Mouse (Mus musculus): ENCODE results near the gene Slc15a5.

Gene Slc15a5

GRCm38 (mm10) chr6:138055572-138055971, 24.1 kb downstream of the Slc15a5 start:
- DNase-seq (ENCODE audit: low spot score in 2 of 2), result no peak

- no peak for DNase-seq (ENCODE audit: low spot score in 2 of 2)
Observed at GRCm38 (mm10) chr6:138054956-138055355, 24.8 kb downstream of the Slc15a5 start.

GRCm38 (mm10) chr6:138054166-138054565, 25.6 kb downstream of the Slc15a5 start:
- no peak for DNase-seq (ENCODE audit: low spot score in 2 of 2)

GRCm38 (mm10) chr6:138053686-138054085, 26.0 kb downstream of the Slc15a5 start:
- DNase-seq (ENCODE audit: low spot score in 2 of 2), result no peak

- DNase-seq (ENCODE audit: low spot score in 2 of 2), result no peak
Observed at GRCm38 (mm10) chr6:138045364-138045763, 34.4 kb downstream of the Slc15a5 start.

- DNase-seq (ENCODE audit: low spot score in 2 of 2), result no peak
Observed at GRCm38 (mm10) chr6:138042891-138043290, 36.8 kb downstream of the Slc15a5 start.

- no peak for DNase-seq (ENCODE audit: low spot score in 2 of 2)
Observed at GRCm38 (mm10) chr6:138041865-138042264, 37.9 kb downstream of the Slc15a5 start.

- no peak for DNase-seq (ENCODE audit: low spot score in 2 of 2)
Observed at GRCm38 (mm10) chr6:138037587-138037986, 42.1 kb downstream of the Slc15a5 start.

- no peak for DNase-seq (ENCODE audit: low spot score in 2 of 2)
Observed at GRCm38 (mm10) chr6:138036891-138037290, 42.8 kb downstream of the Slc15a5 start.

- no peak for DNase-seq (ENCODE audit: low spot score in 2 of 2)
Observed at GRCm38 (mm10) chr6:138016898-138017297, 62.8 kb downstream of the Slc15a5 start.

- DNase-seq (ENCODE audit: low spot score in 2 of 2), result peak in 1 of 2 experiments; percentile 6
Observed at GRCm38 (mm10) chr6:138014976-138015674, 64.6 kb downstream of the Slc15a5 start.

GRCm38 (mm10) chr6:138011955-138012354, 67.8 kb downstream of the Slc15a5 start:
- no peak for DNase-seq (ENCODE audit: low spot score in 2 of 2)

- DNase-seq (ENCODE audit: low spot score in 2 of 2), result no peak
Observed at GRCm38 (mm10) chr6:138007705-138008104, 72.0 kb downstream of the Slc15a5 start.

- DNase-seq (ENCODE audit: low spot score in 2 of 2), result no peak
Observed at GRCm38 (mm10) chr6:138006525-138007251, 73.0 kb downstream of the Slc15a5 start.

- DNase-seq (ENCODE audit: low spot score in 2 of 2), result no peak
Observed at GRCm38 (mm10) chr6:137989853-137990252, 89.9 kb downstream of the Slc15a5 start.

GRCm38 (mm10) chr6:137985169-137985568, 94.5 kb downstream of the Slc15a5 start:
- no peak for DNase-seq (ENCODE audit: low spot score in 2 of 2)

- DNase-seq (ENCODE audit: low spot score in 2 of 2), result no peak
Observed at GRCm38 (mm10) chr6:137982195-137982737, 97.5 kb downstream of the Slc15a5 start.

GRCm38 (mm10) chr6:137980905-137981696, 98.6 kb downstream of the Slc15a5 start:
- DNase-seq (ENCODE audit: low spot score in 2 of 2), result no peak

- DNase-seq (ENCODE audit: low spot score in 2 of 2), result no peak
Observed at GRCm38 (mm10) chr6:137980413-137980812, 99.3 kb downstream of the Slc15a5 start.

- DNase-seq (ENCODE audit: low spot score in 2 of 2), result peak in 1 of 2 experiments; percentile 9
Observed at GRCm38 (mm10) chr6:137979802-137980201, 99.9 kb downstream of the Slc15a5 start.

- DNase-seq (ENCODE audit: low spot score in 2 of 2), result no peak
Observed at GRCm38 (mm10) chr6:137976021-137976420, 103.7 kb downstream of the Slc15a5 start.

- no peak for DNase-seq (ENCODE audit: low spot score in 2 of 2)
Observed at GRCm38 (mm10) chr6:137963703-137964102, 116.0 kb downstream of the Slc15a5 start.

Measured in right cerebral cortex, postnatal 36 days (tissue).